Mouse (Mus musculus): ENCODE measurements around the gene Angptl1. TPM values are rescaled to one million over a fixed set of nuclear protein-coding genes. Genes with fewer than 3 reads are reported as not detected.

The Angptl1 gene
- polyA plus RNA-seq, 1 experiment from 2014 or later, result 1.3 TPM

- ATAC-seq (replicated peaks; ENCODE audit: low FRiP score) (no peak), DNase-seq (ENCODE audit: low spot score) (no peak)
- H3K9me3 ChIP-seq (ENCODE audit: control insufficient read depth, low read length), result no peaks in the 10 kb centered on the region
- 94% methylated on average over 8 of the region's 8 CpGs for WGBS
- H3K4me1 ChIP-seq (replicated peaks; ENCODE audit: control insufficient read depth, insufficient read depth, low read length), result no peaks in the 10 kb centered on the region
- no peak overlapping the region for H3K4me3 ChIP-seq (ENCODE audit: low read depth, low read length)
- no peaks in the 10 kb centered on the region for H3K27me3 ChIP-seq (ENCODE audit: control insufficient read depth, insufficient read depth, low read length)
- H3K27ac ChIP-seq (ENCODE audit: low read depth, low read length), result no peak overlapping the region
- H3K4me2 ChIP-seq (ENCODE audit: low read depth, low read length, severe bottlenecking), result no peak overlapping the region
- no peaks in the 10 kb centered on the region for H3K36me3 ChIP-seq (ENCODE audit: control insufficient read depth, insufficient read depth, low read length)
- H3K9ac ChIP-seq (ENCODE audit: low read length), result no peak overlapping the region
Measured at GRCm38 (mm10) chr1:156860266-156860665, 21.9 kb downstream of the Angptl1 start.

GRCm38 (mm10) chr1:156861475-156862043, 23.2 kb downstream of the Angptl1 start:
- Histone ChIP-seq H3K4me1 (replicated peaks; ENCODE audit: control insufficient read depth, insufficient read depth, low read length) (no peaks in the 10 kb centered on the region), H3K36me3 (ENCODE audit: control insufficient read depth, insufficient read depth, low read length) (no peaks in the 10 kb centered on the region), H3K4me2 (ENCODE audit: low read depth, low read length, severe bottlenecking) (no peak overlapping the region), H3K9ac (ENCODE audit: low read length) (no peak overlapping the region), H3K9me3 (ENCODE audit: control insufficient read depth, low read length) (no peaks in the 10 kb centered on the region), H3K27me3 (ENCODE audit: control insufficient read depth, insufficient read depth, low read length) (no peaks in the 10 kb centered on the region), H3K4me3 (ENCODE audit: low read depth, low read length) (no peak overlapping the region), H3K27ac (ENCODE audit: low read depth, low read length) (no peak overlapping the region)
- WGBS, result 66% methylated on average over 4 of the region's 4 CpGs
- ATAC-seq (replicated peaks; ENCODE audit: low FRiP score) (no peak), DNase-seq (ENCODE audit: low spot score) (no peak)

DNA sequence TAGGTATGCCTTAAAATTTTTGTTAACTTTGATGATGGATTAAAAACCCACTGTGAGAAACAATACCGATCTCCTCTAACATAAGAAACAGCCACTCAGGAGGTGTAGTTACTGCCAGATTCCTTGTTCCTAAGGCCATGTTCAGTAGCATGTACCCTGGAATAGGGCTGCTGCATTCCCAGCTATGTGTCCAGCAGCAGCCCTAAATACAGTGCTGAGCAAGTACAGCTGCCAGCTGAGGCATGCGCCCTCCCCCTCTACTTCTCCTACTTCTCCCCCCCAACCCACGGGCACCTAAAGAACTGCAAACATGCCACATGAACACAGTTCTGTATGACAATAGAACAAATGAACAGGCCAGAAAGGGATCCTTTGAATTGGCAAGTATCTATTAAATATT, 25.4 kb downstream of the Angptl1 start:
- no peak for DNase-seq (ENCODE audit: low spot score)
- Histone ChIP-seq H3K27ac (ENCODE audit: low read depth, low read length) (no peak overlapping the region), H3K27me3 (ENCODE audit: control insufficient read depth, insufficient read depth, low read length) (no peaks in the 10 kb centered on the region), H3K9me3 (ENCODE audit: control insufficient read depth, low read length) (no peaks in the 10 kb centered on the region), H3K4me3 (ENCODE audit: low read depth, low read length) (no peak overlapping the region), H3K9ac (ENCODE audit: low read length) (no peak overlapping the region), H3K4me1 (replicated peaks; ENCODE audit: control insufficient read depth, insufficient read depth, low read length) (0 out of 2 replicates have a peak, but pooled peaks cover 1% of the 10 kb centered on the region), H3K4me2 (ENCODE audit: low read depth, low read length, severe bottlenecking) (no peak overlapping the region), H3K36me3 (ENCODE audit: control insufficient read depth, insufficient read depth, low read length) (no peaks in the 10 kb centered on the region)
- ATAC-seq (replicated peaks; ENCODE audit: low FRiP score), result no peak
- WGBS, result 76% methylated on average over 3 of the region's 3 CpGs

GRCm38 (mm10) chr1:156864240-156864639, 25.9 kb downstream of the Angptl1 start:
- Histone ChIP-seq H3K4me1 (replicated peaks; ENCODE audit: control insufficient read depth, insufficient read depth, low read length) (0 out of 2 replicates have a peak, but pooled peaks cover 1% of the 10 kb centered on the region), H3K4me2 (ENCODE audit: low read depth, low read length, severe bottlenecking) (no peak overlapping the region), H3K9ac (ENCODE audit: low read length) (no peak overlapping the region), H3K4me3 (ENCODE audit: low read depth, low read length) (no peak overlapping the region), H3K27me3 (ENCODE audit: control insufficient read depth, insufficient read depth, low read length) (no peaks in the 10 kb centered on the region), H3K36me3 (ENCODE audit: control insufficient read depth, insufficient read depth, low read length) (no peaks in the 10 kb centered on the region), H3K9me3 (ENCODE audit: control insufficient read depth, low read length) (no peaks in the 10 kb centered on the region), H3K27ac (ENCODE audit: low read depth, low read length) (no peak overlapping the region)
- ATAC-seq (replicated peaks; ENCODE audit: low FRiP score) (no peak), DNase-seq (ENCODE audit: low spot score) (no peak)
- WGBS, result 66% methylated on average over 3 of the region's 3 CpGs

DNA sequence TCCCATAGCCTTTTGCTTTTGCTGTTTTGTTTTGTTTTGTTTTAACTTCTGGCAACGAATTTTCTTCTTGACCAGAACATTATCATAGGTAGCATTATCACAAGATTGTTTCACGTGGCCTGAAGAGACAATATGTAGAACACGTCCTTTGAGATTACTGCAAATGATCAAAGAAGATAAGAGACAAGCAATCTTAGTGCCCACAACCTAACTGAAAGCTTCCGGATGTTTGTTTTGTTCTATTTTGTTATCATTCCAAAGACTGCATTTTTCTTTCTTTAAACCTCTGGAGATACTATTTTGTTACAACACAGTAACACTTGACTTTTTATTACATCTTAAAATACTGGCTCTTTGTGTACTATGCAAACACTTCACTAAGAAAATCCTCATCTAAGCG, 31.7 kb downstream of the Angptl1 start:
- no peak overlapping the region for H3K4me3 ChIP-seq (ENCODE audit: low read depth, low read length)
- no peak for DNase-seq (ENCODE audit: low spot score)
- H3K36me3 ChIP-seq (ENCODE audit: control insufficient read depth, insufficient read depth, low read length), result no peaks in the 10 kb centered on the region
- no peak for ATAC-seq (replicated peaks; ENCODE audit: low FRiP score)
- 0 out of 2 replicates have a peak, but pooled peaks cover 1% of the 10 kb centered on the region for H3K4me1 ChIP-seq (replicated peaks; ENCODE audit: control insufficient read depth, insufficient read depth, low read length)
- no peaks in the 10 kb centered on the region for H3K9me3 ChIP-seq (ENCODE audit: control insufficient read depth, low read length)
- H3K9ac ChIP-seq (ENCODE audit: low read length), result no peak overlapping the region
- no peak overlapping the region for H3K27ac ChIP-seq (ENCODE audit: low read depth, low read length)
- no peaks in the 10 kb centered on the region for H3K27me3 ChIP-seq (ENCODE audit: control insufficient read depth, insufficient read depth, low read length)
- no peak overlapping the region for H3K4me2 ChIP-seq (ENCODE audit: low read depth, low read length, severe bottlenecking)
- WGBS, result 94% methylated on average over 5 of the region's 5 CpGs

- no peaks in the 10 kb centered on the region for H3K9me3 ChIP-seq (ENCODE audit: control insufficient read depth, low read length)
- no peak overlapping the region for H3K4me2 ChIP-seq (ENCODE audit: low read depth, low read length, severe bottlenecking)
- H3K36me3 ChIP-seq (ENCODE audit: control insufficient read depth, insufficient read depth, low read length), result no peaks in the 10 kb centered on the region
- H3K9ac ChIP-seq (ENCODE audit: low read length), result no peak overlapping the region
- DNase-seq (ENCODE audit: low spot score), result no peak
- no peak for ATAC-seq (replicated peaks; ENCODE audit: low FRiP score)
- H3K4me3 ChIP-seq (ENCODE audit: low read depth, low read length), result no peak overlapping the region
- H3K27ac ChIP-seq (ENCODE audit: low read depth, low read length), result no peak overlapping the region
- H3K27me3 ChIP-seq (ENCODE audit: control insufficient read depth, insufficient read depth, low read length), result no peaks in the 10 kb centered on the region
- H3K4me1 ChIP-seq (replicated peaks; ENCODE audit: control insufficient read depth, insufficient read depth, low read length), result 0 out of 2 replicates have a peak, but pooled peaks cover 1% of the 10 kb centered on the region
- 94% methylated on average over 4 of the region's 4 CpGs for WGBS
Measured at GRCm38 (mm10) chr1:156870616-156871015, 32.3 kb downstream of the Angptl1 start.

DNA sequence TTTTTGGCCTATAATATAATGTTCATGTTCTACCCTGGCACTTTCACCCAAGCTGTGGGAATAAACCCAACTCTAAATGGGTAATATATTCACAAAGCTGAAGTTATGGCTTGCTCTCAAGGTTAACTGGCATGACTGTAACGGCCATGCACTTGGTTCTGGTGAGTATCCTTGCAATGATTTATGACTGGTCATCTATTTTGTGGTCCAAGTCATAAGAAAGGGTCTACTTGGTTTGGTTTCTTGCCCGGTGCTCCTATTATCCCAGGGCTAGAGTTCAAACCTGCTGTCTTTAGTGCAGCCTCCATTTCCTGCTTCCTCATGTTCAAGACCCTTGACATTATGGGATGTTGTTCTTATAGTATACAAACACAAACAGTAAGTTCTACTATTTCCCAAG, 46.4 kb downstream of the Angptl1 start:
- DNase-seq (ENCODE audit: low spot score) (no peak), ATAC-seq (replicated peaks; ENCODE audit: low FRiP score) (no peak)
- no peak overlapping the region for H3K4me3 ChIP-seq (ENCODE audit: low read depth, low read length)
- peaks cover 4% of the 10 kb centered on the region; the same call in 1 of the 2 replicates for H3K36me3 ChIP-seq (ENCODE audit: control insufficient read depth, insufficient read depth, low read length)
- no peaks in the 10 kb centered on the region for H3K4me1 ChIP-seq (replicated peaks; ENCODE audit: control insufficient read depth, insufficient read depth, low read length)
- H3K4me2 ChIP-seq (ENCODE audit: low read depth, low read length, severe bottlenecking), result no peak overlapping the region
- no peaks in the 10 kb centered on the region for H3K9me3 ChIP-seq (ENCODE audit: control insufficient read depth, low read length)
- H3K27ac ChIP-seq (ENCODE audit: low read depth, low read length), result no peak overlapping the region
- H3K27me3 ChIP-seq (ENCODE audit: control insufficient read depth, insufficient read depth, low read length), result no peaks in the 10 kb centered on the region
- WGBS, result 83% methylated on average over 2 of the region's 2 CpGs
- H3K9ac ChIP-seq (ENCODE audit: low read length), result no peak overlapping the region

DNA sequence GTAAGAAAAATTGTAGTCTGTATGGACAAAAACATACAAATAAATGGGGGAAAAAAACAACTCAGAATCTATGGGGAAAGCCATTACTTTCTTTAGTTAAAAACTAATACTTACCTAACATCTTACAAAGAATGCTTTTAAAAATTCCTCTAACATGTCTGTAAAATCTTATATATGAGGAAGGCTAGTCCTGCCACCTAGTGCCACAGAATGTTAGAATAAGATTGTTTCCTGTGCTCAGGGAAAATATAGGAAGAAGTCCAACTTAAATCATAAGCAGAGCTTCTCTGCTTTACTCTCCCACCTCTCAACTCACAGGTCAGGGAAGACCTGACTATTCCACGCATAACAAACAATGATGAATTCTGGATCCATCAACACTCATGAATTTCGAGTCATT, 47.5 kb downstream of the Angptl1 start:
- WGBS, result 89% methylated on average over 2 of the region's 2 CpGs
- no peaks in the 10 kb centered on the region for H3K27me3 ChIP-seq (ENCODE audit: control insufficient read depth, insufficient read depth, low read length)
- no peaks in the 10 kb centered on the region for H3K9me3 ChIP-seq (ENCODE audit: control insufficient read depth, low read length)
- H3K36me3 ChIP-seq (ENCODE audit: control insufficient read depth, insufficient read depth, low read length), result peaks cover 4% of the 10 kb centered on the region; the same call in 1 of the 2 replicates
- DNase-seq (ENCODE audit: low spot score), result no peak
- H3K4me2 ChIP-seq (ENCODE audit: low read depth, low read length, severe bottlenecking), result no peak overlapping the region
- no peak for ATAC-seq (replicated peaks; ENCODE audit: low FRiP score)
- H3K4me1 ChIP-seq (replicated peaks; ENCODE audit: control insufficient read depth, insufficient read depth, low read length), result no peaks in the 10 kb centered on the region
- H3K27ac ChIP-seq (ENCODE audit: low read depth, low read length), result no peak overlapping the region
- H3K9ac ChIP-seq (ENCODE audit: low read length), result no peak overlapping the region
- H3K4me3 ChIP-seq (ENCODE audit: low read depth, low read length), result no peak overlapping the region

GRCm38 (mm10) chr1:156888830-156889229, 50.5 kb downstream of the Angptl1 start:
- no peaks in the 10 kb centered on the region for H3K4me1 ChIP-seq (replicated peaks; ENCODE audit: control insufficient read depth, insufficient read depth, low read length)
- H3K27me3 ChIP-seq (ENCODE audit: control insufficient read depth, insufficient read depth, low read length), result no peaks in the 10 kb centered on the region
- no peak for ATAC-seq (replicated peaks; ENCODE audit: low FRiP score)
- no peaks in the 10 kb centered on the region; the same call in 1 of the 2 replicates for H3K36me3 ChIP-seq (ENCODE audit: control insufficient read depth, insufficient read depth, low read length)
- no peak overlapping the region for H3K27ac ChIP-seq (ENCODE audit: low read depth, low read length)
- H3K9ac ChIP-seq (ENCODE audit: low read length), result no peak overlapping the region
- no peaks in the 10 kb centered on the region for H3K9me3 ChIP-seq (ENCODE audit: control insufficient read depth, low read length)
- 95% methylated on average over 4 of the region's 4 CpGs for WGBS
- no peak for DNase-seq (ENCODE audit: low spot score)
- H3K4me2 ChIP-seq (ENCODE audit: low read depth, low read length, severe bottlenecking), result no peak overlapping the region
- no peak overlapping the region for H3K4me3 ChIP-seq (ENCODE audit: low read depth, low read length)
